Mouse (Mus musculus) liver, embryonic 12.5 days (tissue): ENCODE measurements at regions not wholly inside any gene's neighbourhood (a gene's known extent, or its start where the extent isn't known, plus 50 kb on each side); places are given as distances from the start of the nearest gene placed in this dataset.

ENCODE experiments used
- ATAC-seq: fragments of 200-750 bp; cut with Nextera tagmentation; 2 replicates; pipeline ENCODE4 v1.8.0; 2017; ENCODE audit warnings: moderate number of reproducible peaks, mild to moderate bottlenecking, moderate library complexity
- H3K27ac ChIP-seq: fragments of 300-500 bp; sonication (generic); 2 replicates; pipeline ENCODE4 v1.5.1; 2016; ENCODE audit warnings: mild to moderate bottlenecking
- H3K27me3 ChIP-seq: fragments of 300-500 bp; sonication (generic); replicated peaks from 2 replicates; pipeline ENCODE4 v1.6.1; 2016; ENCODE audit warnings: mild to moderate bottlenecking, moderate library complexity
- H3K36me3 ChIP-seq: fragments of 300-500 bp; sonication (generic); 2 replicates; pipeline ENCODE4 v1.6.1; 2016; ENCODE audit warnings: mild to moderate bottlenecking, moderate library complexity
- H3K4me1 ChIP-seq: fragments of 300-500 bp; sonication (generic); 2 replicates; pipeline ENCODE4 v1.6.1; 2016
- H3K4me2 ChIP-seq: fragments of 300-500 bp; sonication (generic); 2 replicates; pipeline ENCODE4 v1.6.1; 2016; ENCODE audit warnings: mild to moderate bottlenecking, moderate library complexity
- H3K4me3 ChIP-seq: fragments of 300-500 bp; sonication (generic); 2 replicates; pipeline ENCODE4 v1.5.1; 2016; ENCODE audit warnings: mild to moderate bottlenecking, moderate library complexity
- H3K9ac ChIP-seq: fragments of 300-500 bp; sonication (generic); 2 replicates; pipeline ENCODE4 v1.6.1; 2016; ENCODE audit warnings: mild to moderate bottlenecking, moderate library complexity
- H3K9me3 ChIP-seq: fragments of 300-500 bp; sonication (generic); replicated peaks from 2 replicates; pipeline ENCODE4 v1.6.1; 2016; ENCODE audit warnings: mild to moderate bottlenecking, moderate library complexity
- WGBS: fragments of 180-500 bp; shearing (Covaris S2); methylation state at CpG from one replicate; pipeline ENCODE4 v1.1.7; 2016; ENCODE audit not compliant: insufficient replicate concordance; 5-methylcytosine and 5-hydroxymethylcytosine counted together

GRCm38 (mm10) chr15:40223272-40223671 lies 89.1 kb downstream of the 9330182O14Rik start:
- no peak for ATAC-seq
- Histone ChIP-seq H3K27me3 (no peaks in the 10 kb centered on the region), H3K4me1 (no peaks in the 10 kb centered on the region), H3K36me3 (no peaks in the 10 kb centered on the region), H3K27ac (no peak overlapping the region), H3K9me3 (no peaks in the 10 kb centered on the region), H3K9ac (no peak overlapping the region), H3K4me3 (no peak overlapping the region), H3K4me2 (no peak overlapping the region)
- 65% methylated on average over 3 of the region's 3 CpGs for WGBS

- WGBS: 61% methylated on average over 4 of the region's 4 CpGs
- Histone ChIP-seq H3K27ac (no peak overlapping the region), H3K4me3 (no peak overlapping the region), H3K9ac (no peak overlapping the region), H3K4me1 (no peaks in the 10 kb centered on the region), H3K4me2 (no peak overlapping the region), H3K27me3 (no peaks in the 10 kb centered on the region), H3K36me3 (no peaks in the 10 kb centered on the region), H3K9me3 (no peaks in the 10 kb centered on the region)
- no peak for ATAC-seq
These were observed 107.6 kb downstream of the 9330182O14Rik start for GRCm38 (mm10) chr15:40241764-40242163.

- Histone ChIP-seq H3K27me3 (no peaks in the 10 kb centered on the region), H3K9ac (no peak overlapping the region), H3K4me1 (no peaks in the 10 kb centered on the region), H3K9me3 (no peaks in the 10 kb centered on the region), H3K36me3 (no peaks in the 10 kb centered on the region), H3K4me3 (no peak overlapping the region), H3K4me2 (no peak overlapping the region), H3K27ac (no peak overlapping the region)
- WGBS: 72% methylated on average over 4 of the region's 4 CpGs
- ATAC-seq: no peak
These were observed 114.8 kb downstream of the 9330182O14Rik start for GRCm38 (mm10) chr15:40248966-40249365.

GRCm38 (mm10) chr15:40259433-40259832 lies 125.3 kb downstream of the 9330182O14Rik start:
- H3K27me3 ChIP-seq: no peaks in the 10 kb centered on the region
- no peak overlapping the region for H3K9ac ChIP-seq
- no peak for ATAC-seq
- no peak overlapping the region for H3K27ac ChIP-seq
- no peaks in the 10 kb centered on the region for H3K4me1 ChIP-seq
- H3K4me2 ChIP-seq: no peak overlapping the region
- no peaks in the 10 kb centered on the region for H3K9me3 ChIP-seq
- 65% methylated on average over 5 of the region's 5 CpGs for WGBS
- H3K4me3 ChIP-seq: no peak overlapping the region
- no peaks in the 10 kb centered on the region for H3K36me3 ChIP-seq

GRCm38 (mm10) chr15:40279021-40279420 lies 144.9 kb downstream of the 9330182O14Rik start:
- no peak overlapping the region for H3K4me2 ChIP-seq

GRCm38 (mm10) chr15:40280551-40280950 lies 146.4 kb downstream of the 9330182O14Rik start:
- no peak overlapping the region for H3K4me3 ChIP-seq

More at GRCm38 (mm10) chr15:40279021-40279420, 144.9 kb downstream of the 9330182O14Rik start:
- H3K36me3 ChIP-seq: no peaks in the 10 kb centered on the region
- no peaks in the 10 kb centered on the region for H3K4me1 ChIP-seq
- H3K27ac ChIP-seq: no peak overlapping the region
- no peaks in the 10 kb centered on the region for H3K27me3 ChIP-seq
- no peak overlapping the region for H3K4me3 ChIP-seq
- 62% methylated on average over 1 of the region's 1 CpGs for WGBS
- H3K9me3 ChIP-seq: no peaks in the 10 kb centered on the region
- H3K9ac ChIP-seq: no peak overlapping the region
- no peak for ATAC-seq

GRCm38 (mm10) chr15:40281078-40281720 lies 147.0 kb downstream of the 9330182O14Rik start:
- Histone ChIP-seq H3K27ac (no peak overlapping the region), H3K9me3 (no peaks in the 10 kb centered on the region), H3K4me2 (no peak overlapping the region), H3K4me1 (no peaks in the 10 kb centered on the region), H3K27me3 (no peaks in the 10 kb centered on the region), H3K4me3 (no peak overlapping the region), H3K9ac (no peak overlapping the region), H3K36me3 (no peaks in the 10 kb centered on the region)
- WGBS: 63% methylated on average over 1 of the region's 1 CpGs
- ATAC-seq: no peak

More at GRCm38 (mm10) chr15:40280551-40280950, 146.4 kb downstream of the 9330182O14Rik start:
- Histone ChIP-seq H3K27ac (no peak overlapping the region), H3K36me3 (no peaks in the 10 kb centered on the region), H3K4me2 (no peak overlapping the region), H3K4me1 (no peaks in the 10 kb centered on the region), H3K9ac (no peak overlapping the region), H3K27me3 (no peaks in the 10 kb centered on the region), H3K9me3 (no peaks in the 10 kb centered on the region)
- no peak for ATAC-seq

GRCm38 (mm10) chr15:40291602-40292001 lies 157.4 kb downstream of the 9330182O14Rik start:
- no peaks in the 10 kb centered on the region for H3K27me3 ChIP-seq
- H3K9ac ChIP-seq: no peak overlapping the region
- H3K4me1 ChIP-seq: no peaks in the 10 kb centered on the region
- no peak overlapping the region for H3K27ac ChIP-seq
- no peaks in the 10 kb centered on the region for H3K9me3 ChIP-seq
- 73% methylated on average over 1 of the region's 1 CpGs for WGBS
- H3K4me3 ChIP-seq: no peak overlapping the region
- ATAC-seq: no peak
- no peaks in the 10 kb centered on the region for H3K36me3 ChIP-seq
- H3K4me2 ChIP-seq: no peak overlapping the region

- H3K4me1 ChIP-seq: no peaks in the 10 kb centered on the region
- no peak overlapping the region for H3K4me2 ChIP-seq
- H3K27ac ChIP-seq: no peak overlapping the region
- no peaks in the 10 kb centered on the region for H3K36me3 ChIP-seq
- no peak overlapping the region for H3K9ac ChIP-seq
- 62% methylated on average over 2 of the region's 2 CpGs for WGBS
- H3K9me3 ChIP-seq: no peaks in the 10 kb centered on the region
- no peak for ATAC-seq
- H3K27me3 ChIP-seq: no peaks in the 10 kb centered on the region
- no peak overlapping the region for H3K4me3 ChIP-seq
These were observed 178.1 kb downstream of the 9330182O14Rik start for GRCm38 (mm10) chr15:40312226-40312625.

- Histone ChIP-seq H3K27ac (no peak overlapping the region), H3K4me1 (no peaks in the 10 kb centered on the region), H3K4me3 (no peak overlapping the region), H3K27me3 (no peaks in the 10 kb centered on the region), H3K36me3 (no peaks in the 10 kb centered on the region), H3K9ac (no peak overlapping the region), H3K9me3 (no peaks in the 10 kb centered on the region), H3K4me2 (no peak overlapping the region)
- ATAC-seq: no peak
- 31% methylated on average over 2 of the region's 2 CpGs for WGBS
These were observed 205.6 kb downstream of the 9330182O14Rik start for GRCm38 (mm10) chr15:40339746-40340145.

- no peak for ATAC-seq
- H3K4me1 ChIP-seq: no peaks in the 10 kb centered on the region
- no peaks in the 10 kb centered on the region for H3K9me3 ChIP-seq
- no peaks in the 10 kb centered on the region for H3K36me3 ChIP-seq
- no peak overlapping the region for H3K27ac ChIP-seq
- no peaks in the 10 kb centered on the region for H3K27me3 ChIP-seq
- H3K4me2 ChIP-seq: no peak overlapping the region
- H3K4me3 ChIP-seq: no peak overlapping the region
- no peak overlapping the region for H3K9ac ChIP-seq
- 38% methylated on average over 1 of the region's 1 CpGs for WGBS
These were observed 206.1 kb downstream of the 9330182O14Rik start for GRCm38 (mm10) chr15:40340269-40340668.

- Histone ChIP-seq H3K27ac (no peak overlapping the region), H3K9me3 (no peaks in the 10 kb centered on the region), H3K4me1 (no peaks in the 10 kb centered on the region), H3K36me3 (no peaks in the 10 kb centered on the region), H3K9ac (no peak overlapping the region), H3K4me3 (no peak overlapping the region), H3K4me2 (no peak overlapping the region), H3K27me3 (no peaks in the 10 kb centered on the region)
- no peak for ATAC-seq
These were observed 217.3 kb downstream of the 9330182O14Rik start for GRCm38 (mm10) chr15:40351473-40351872.

GRCm38 (mm10) chr15:40354802-40355487 lies 220.8 kb downstream of the 9330182O14Rik start:
- Histone ChIP-seq H3K9me3 (no peaks in the 10 kb centered on the region), H3K27me3 (no peaks in the 10 kb centered on the region), H3K36me3 (no peaks in the 10 kb centered on the region), H3K27ac (no peak overlapping the region), H3K4me2 (no peak overlapping the region), H3K4me1 (no peaks in the 10 kb centered on the region), H3K4me3 (no peak overlapping the region), H3K9ac (no peak overlapping the region)
- ATAC-seq: no peak
- WGBS: 64% methylated on average over 10 of the region's 10 CpGs
